Mouse (Mus musculus) left cerebral cortex, postnatal 10 days (tissue): ENCODE results near the gene Lsm7. TPM values are rescaled to one million over a fixed set of nuclear protein-coding genes. Genes with fewer than 3 reads are reported as not detected.

Experiments
- DNase-seq, 2 experiments: peaks; one replicate each; pipeline ENCODE4 v3.0.0; 2021 to 2022; ENCODE audit warnings: low spot score in 2 of 2, mixed read lengths in 1 of 2; ENCODE audit errors: extremely low spot score in 1 of 2
- intact Hi-C: fragments of 180-260 bp; cut with DNase I; formaldehyde crosslinking; loops from one replicate; pipeline ENCODE4 v1.15.1; 2025
- total RNA-seq, 2 experiments: library from RNA; stranded (reverse); gene quantifications; 2 replicates each; pipeline ENCODE4 v1.2.3; 2021

Lsm7 gene
- total RNA-seq: 10 to 100 TPM; 51.1 to 57.3 TPM

GRCm38 (mm10) chr10:80854913-80855748 is at the start of gene Lsm7, which contains the start of gene Sppl2b:
Lsm7 (minus strand) TSS chr10:80855209.
Sppl2b (plus strand) TSS chr10:80855275.
- intact Hi-C loops: no loop called here

GRCm38 (mm10) chr10:80904709-80905108 is 49.7 kb upstream of the Lsm7 start:
- intact Hi-C loops: no loop called here

More at GRCm38 (mm10) chr10:80854913-80855748, at the start of gene Lsm7, which contains the start of gene Sppl2b:
- DNase-seq: peak; percentile 93 to 97

GRCm38 (mm10) chr10:80904004-80904693 is 49.1 kb upstream of the Lsm7 start:
- no peak for DNase-seq
- intact Hi-C loops: no loop called here

More at GRCm38 (mm10) chr10:80904709-80905108, 49.7 kb upstream of the Lsm7 start:
- no peak for DNase-seq

- DNase-seq: no peak
- intact Hi-C loops: no loop called here
Observed at GRCm38 (mm10) chr10:80903282-80903681, 48.3 kb upstream of the Lsm7 start.

- no peak for DNase-seq
- intact Hi-C loops: no loop called here
Observed at GRCm38 (mm10) chr10:80902273-80902940, 47.4 kb upstream of the Lsm7 start.

GRCm38 (mm10) chr10:80901409-80902272 is 46.6 kb upstream of the Lsm7 start:
- DNase-seq: no peak
- intact Hi-C loops: no loop called here

- intact Hi-C loops: no loop called here
Observed at GRCm38 (mm10) chr10:80900318-80901247, 45.6 kb upstream of the Lsm7 start, which contains the start of gene Timm13. Timm13 (minus strand) TSS chr10:80900969.

GRCm38 (mm10) chr10:80899591-80900317 is 44.7 kb upstream of the Lsm7 start:
- no peak for DNase-seq
- intact Hi-C loops: no loop called here

More at GRCm38 (mm10) chr10:80900318-80901247, 45.6 kb upstream of the Lsm7 start, which contains the start of gene Timm13:
- peak; percentile 99 to 100 for DNase-seq

- DNase-seq: no peak
- intact Hi-C loops: no loop called here
Observed at GRCm38 (mm10) chr10:80899074-80899473, 44.1 kb upstream of the Lsm7 start.

- DNase-seq: peak in 1 of 2 experiments; percentile 66
- intact Hi-C loops: no loop called here
Observed at GRCm38 (mm10) chr10:80897861-80898510, 43.0 kb upstream of the Lsm7 start.

GRCm38 (mm10) chr10:80896581-80897485 is 41.8 kb upstream of the Lsm7 start:
- intact Hi-C loops: no loop called here
- DNase-seq: no peak

- intact Hi-C loops: no loop called here
- no peak for DNase-seq
Observed at GRCm38 (mm10) chr10:80895697-80896096, 40.7 kb upstream of the Lsm7 start.

- DNase-seq: no peak
- intact Hi-C loops: no loop called here
Observed at GRCm38 (mm10) chr10:80895100-80895499, 40.1 kb upstream of the Lsm7 start.

GRCm38 (mm10) chr10:80887181-80887580 is 32.2 kb upstream of the Lsm7 start:
- no peak for DNase-seq
- intact Hi-C loops: no loop called here

GRCm38 (mm10) chr10:80881301-80881700 is 26.3 kb upstream of the Lsm7 start:
- peak in 1 of 2 experiments; percentile 80 for DNase-seq
- intact Hi-C loops: loop anchor here (2.0 kb wide), 1 partner anchor 58 kb away; no protein-coding TSS in a partner anchor
